Mouse (Mus musculus): Measurements from ENCODE around the gene Trhr2.

- TF ChIP-seq CTCF (IDR thresholded peaks at IDR 0.05; ENCODE audit: control insufficient read depth, insufficient read depth, insufficient replicate concordance, low read depth, low read length) = no peak
- no peak for TF ChIP-seq POLR2A (IDR thresholded peaks at IDR 0.05; ENCODE audit: control insufficient read depth, low read depth, low read length)
These were observed 11.2 kb upstream of the Trhr2 start for GRCm38 (mm10) chr8:122371706-122372105.
